Comparison of ENCODE assay signal across 11 mouse cellular contexts in genomic region chr4:134798861-134799260, GRCm38 (mm10). TPM values are rescaled to one million over a fixed set of nuclear protein-coding genes. Genes with fewer than 3 reads are reported as not detected.
DNase-seq lines count a peak whose midpoint lies in the region; TF ChIP-seq lines count a peak whose summit lies in the region.
"Had no signal": no experiment of that assay in that cellular context is flagged by ENCODE, and none has a peak within 500 bp of the region (broad histone marks: within the 10 kb centered on the region; RNA-seq: fewer than 3 reads in every experiment).

No protein-coding gene starts in this region.

- H3K27ac ChIP-seq in brown adipose tissue, adult 24 weeks (replicated peaks; ENCODE audit: low read depth, low read length), result peak overlapping the region; percentile 55
- H3K27ac ChIP-seq in cerebellum, adult 2 months (ENCODE audit: insufficient read depth, low read length), result no peak overlapping the region
- H3K27ac ChIP-seq: embryonic facial prominence, embryonic 12.5 days; heart, embryonic 13.5 days; hindbrain, embryonic 15.5 days had no signal

- H3K4me1 ChIP-seq in brown adipose tissue, adult 24 weeks (ENCODE audit: control insufficient read depth, insufficient read depth, insufficient read length, low read length), result peaks cover 11% of the 10 kb centered on the region
- H3K4me1 ChIP-seq in cerebellum, adult 2 months (ENCODE audit: control insufficient read depth, insufficient read depth, low read length), result peaks cover 37% of the 10 kb centered on the region
- H3K4me1 ChIP-seq: hindbrain, embryonic 15.5 days had no signal

- no peaks in the 10 kb centered on the region for H3K27me3 ChIP-seq in cerebellum, adult 2 months (ENCODE audit: control insufficient read depth, insufficient read depth, low read length)
- H3K27me3 ChIP-seq: embryonic facial prominence, embryonic 12.5 days; forebrain, embryonic 15.5 days; heart, embryonic 13.5 days; hindbrain, embryonic 15.5 days had no signal

- TF ChIP-seq CTCF in cerebellum, adult 2 months (IDR thresholded peaks at IDR 0.05; ENCODE audit: borderline replicate concordance, insufficient read depth, low read depth, low read length), result no peak

- peak; percentile 47 for DNase-seq in kidney, adult 11 months
- DNase-seq in kidney, adult 18-20 months, result no peak
- peak; percentile 53 to 70 for DNase-seq in kidney, postnatal 25 days
- no peak for DNase-seq in kidney, postnatal 4 days
- DNase-seq in 3T3-L1 (ENCODE audit: low read depth, low spot score), result peak; percentile 25
- no peak for DNase-seq in cerebellum, adult 2 months

- TF ChIP-seq POLR2A in cerebellum, adult 2 months (IDR thresholded peaks at IDR 0.05; ENCODE audit: borderline replicate concordance, insufficient read depth, low read length), result no peak

- WGBS in cerebellum, adult 2 months, result 55% methylated on average over 3 of the region's 3 CpGs

- no peak overlapping the region for H3K4me3 ChIP-seq in brown adipose tissue, adult 24 weeks (ENCODE audit: insufficient read depth, low read depth, low read length)
- H3K4me3 ChIP-seq in cerebellum, adult 2 months (replicated peaks; ENCODE audit: insufficient read depth, low read depth, low read length), result no peak overlapping the region
- H3K4me3 ChIP-seq: embryonic facial prominence, embryonic 12.5 days; forebrain, embryonic 15.5 days; heart, embryonic 13.5 days; hindbrain, embryonic 15.5 days had no signal

RNA-seq across cellular contexts. Expression of gene Ldlrap1, which starts 31.0 kb away (rescaled TPM):
- 6.8 and 11.8 TPM in 2 replicates for polyA plus RNA-seq in brown adipose tissue, adult 24 weeks (2012; ENCODE audit: insufficient read depth, insufficient read length, missing spikeins)
- polyA plus RNA-seq in cerebellum, adult 2 months (2012; rRNA removed), result 16.0 and 18.5 TPM in 2 replicates

RNA-seq across cellular contexts. Expression of gene Maco1, which starts 54.3 kb away (rescaled TPM):
- 22.4 and 26.2 TPM in 2 replicates for polyA plus RNA-seq in brown adipose tissue, adult 24 weeks (2012; ENCODE audit: insufficient read depth, insufficient read length, missing spikeins)
- polyA plus RNA-seq in cerebellum, adult 2 months (2012; rRNA removed), result 46.4 and 47.7 TPM in 2 replicates

Comparison
In these comparisons a context has a peak if more than half of its experiments do, and no peak if none do; other contexts are left out.
1. DNase-seq: peak in kidney, adult 11 months (single experiment), kidney, postnatal 25 days (2 of 2) and 3T3-L1 (single experiment); none in kidney, adult 18-20 months (single experiment), kidney, postnatal 4 days (0 of 2) and cerebellum, adult 2 months (0 of 2).